Mouse (Mus musculus) CD8-positive naive resting alpha-beta T cell, adult 2 months (primary cell): ENCODE measurements around the gene Cdc42bpa.

ENCODE experiments used
- DNase-seq, 2 experiments: peaks; one replicate each; pipeline ENCODE4 v3.0.0; 2022; ENCODE audit warnings: low read depth in 2 of 2, low spot score in 2 of 2

Cdc42bpa gene

DNA sequence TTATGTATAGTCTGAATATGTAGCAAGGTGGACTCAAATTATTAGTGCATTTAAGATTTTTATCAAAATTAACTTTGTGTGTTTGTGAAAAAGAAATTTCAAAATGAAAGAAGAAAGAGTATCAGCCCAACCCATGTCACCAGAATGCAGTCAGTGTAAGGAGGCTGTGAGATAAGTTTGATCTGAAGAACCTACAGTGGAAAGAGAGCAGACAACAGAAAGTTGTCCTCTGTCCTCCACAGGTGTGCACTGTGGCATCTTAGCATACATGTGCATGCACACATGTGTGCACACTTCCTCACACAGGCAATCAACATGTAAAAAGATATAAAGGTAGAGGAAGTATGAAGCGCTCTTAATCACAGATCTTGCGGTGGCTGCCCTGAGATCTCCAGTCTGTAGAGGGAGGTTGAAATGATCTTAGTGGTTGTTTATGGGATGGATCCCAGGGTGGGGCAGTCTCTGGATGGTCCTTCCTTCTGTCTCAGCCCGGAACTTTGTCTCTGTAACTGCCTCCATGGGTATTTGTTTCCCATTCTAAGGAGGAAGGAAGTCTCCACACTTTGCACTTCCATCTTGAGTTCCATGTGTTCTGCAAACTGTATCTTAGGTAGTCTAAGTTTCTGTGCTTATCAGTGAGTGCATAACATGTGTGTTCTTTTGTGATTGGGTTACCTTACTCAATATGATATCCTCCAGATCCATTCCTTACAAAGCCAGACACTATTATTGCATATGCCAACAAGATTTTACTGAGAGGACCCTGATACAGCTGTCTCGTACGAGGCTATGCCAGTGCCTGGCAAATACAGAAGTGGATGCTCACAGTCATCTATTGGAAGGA is 71.7 kb downstream of the Cdc42bpa start:
- no peak for DNase-seq

DNA sequence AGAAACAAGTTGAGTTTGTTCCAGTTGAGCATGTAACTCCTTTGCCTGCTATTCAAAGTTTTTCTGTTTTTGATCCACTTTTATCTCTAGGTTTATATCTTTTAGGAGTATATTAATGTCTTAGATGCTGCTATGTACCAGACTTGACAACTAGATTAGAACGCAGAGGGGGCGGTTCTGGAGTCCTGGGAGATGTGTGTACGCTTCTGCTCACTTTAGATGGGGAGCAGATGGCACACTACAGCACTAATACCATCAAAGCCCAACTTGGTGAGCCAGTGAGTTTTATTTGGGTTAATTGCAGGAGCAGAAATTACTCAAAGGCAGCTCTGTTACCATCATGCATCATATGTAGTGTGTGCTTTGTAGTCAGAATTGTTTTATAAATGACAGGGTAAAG is 77.2 kb downstream of the Cdc42bpa start:
- no peak for DNase-seq

DNA sequence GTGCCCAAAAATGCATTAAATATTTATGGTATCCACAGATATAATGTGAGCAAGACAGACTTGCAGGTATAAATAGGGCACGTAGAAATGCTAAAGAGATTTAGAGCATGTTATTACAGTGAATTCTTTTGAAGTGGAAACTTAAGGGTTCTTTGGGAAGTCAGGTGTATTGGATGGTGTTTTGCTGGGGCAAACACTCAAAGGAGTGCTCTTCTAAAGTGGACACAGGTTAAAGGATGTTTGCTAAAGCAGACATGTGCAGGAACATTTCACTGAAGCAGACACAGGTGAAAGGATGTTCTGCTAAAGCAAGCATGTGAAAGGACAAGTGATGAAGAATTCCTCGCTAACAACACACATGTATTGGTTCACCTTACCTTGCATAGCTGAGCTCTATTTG is 83.9 kb downstream of the Cdc42bpa start:
- no peak for DNase-seq

DNA sequence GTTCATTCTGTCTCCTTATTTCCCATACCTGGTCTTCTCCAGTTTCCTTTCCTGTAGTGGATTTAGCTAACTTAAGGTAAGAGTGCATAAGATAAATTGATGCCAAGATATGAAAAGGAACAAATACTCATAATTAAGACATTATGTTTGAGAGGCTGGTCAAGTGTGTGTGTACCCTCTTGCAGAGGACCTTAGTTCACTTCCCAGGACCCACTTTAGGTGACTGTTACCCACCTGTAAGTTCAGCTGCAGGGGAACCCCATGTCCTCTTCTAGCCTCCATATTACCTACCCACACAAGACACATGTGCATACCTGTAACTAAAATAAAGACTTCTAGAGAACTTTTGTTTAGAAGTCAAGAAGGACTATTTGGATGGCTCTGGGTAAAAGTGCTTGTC is 84.9 kb downstream of the Cdc42bpa start:
- DNase-seq: no peak

DNA sequence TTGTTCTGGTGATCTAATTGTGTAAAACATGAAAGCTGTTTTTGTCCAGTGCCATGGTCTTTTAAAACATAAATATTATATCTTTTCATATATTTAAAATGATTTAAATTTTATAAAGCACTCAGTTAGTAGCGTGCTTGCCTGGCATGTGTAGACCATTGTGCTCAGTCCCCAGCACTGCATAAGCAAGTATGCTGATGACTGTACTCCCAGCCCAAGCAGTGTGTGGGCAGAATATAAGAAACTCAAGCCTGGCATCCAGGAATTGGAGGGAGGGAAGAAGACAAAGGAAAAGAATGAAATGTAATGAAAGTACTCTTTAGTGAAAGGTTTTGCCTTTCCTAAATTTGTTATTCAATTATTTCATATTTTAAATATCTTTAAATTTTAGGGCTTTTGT is 128.9 kb downstream of the Cdc42bpa start:
- no peak for DNase-seq

DNA sequence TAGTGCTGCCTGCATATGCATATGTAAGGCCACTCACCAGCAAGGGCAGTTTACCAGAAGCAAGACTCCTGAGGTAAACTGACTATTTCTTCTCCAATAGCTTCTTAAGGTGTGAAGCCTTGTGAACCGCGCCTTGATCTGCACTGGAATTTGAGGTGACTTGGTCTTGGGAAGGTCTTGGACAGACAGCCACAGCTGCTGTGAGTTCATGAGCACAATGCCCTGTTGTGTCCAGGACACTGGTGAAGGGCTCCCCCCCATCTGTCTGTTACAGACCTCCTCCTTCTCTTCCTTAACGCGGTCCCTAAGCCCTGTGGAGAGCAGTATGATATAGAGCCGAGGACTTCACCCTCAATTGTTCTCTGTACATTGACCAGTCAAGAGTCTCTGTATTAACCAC is 138.2 kb downstream of the Cdc42bpa start:
- DNase-seq: no peak

DNA sequence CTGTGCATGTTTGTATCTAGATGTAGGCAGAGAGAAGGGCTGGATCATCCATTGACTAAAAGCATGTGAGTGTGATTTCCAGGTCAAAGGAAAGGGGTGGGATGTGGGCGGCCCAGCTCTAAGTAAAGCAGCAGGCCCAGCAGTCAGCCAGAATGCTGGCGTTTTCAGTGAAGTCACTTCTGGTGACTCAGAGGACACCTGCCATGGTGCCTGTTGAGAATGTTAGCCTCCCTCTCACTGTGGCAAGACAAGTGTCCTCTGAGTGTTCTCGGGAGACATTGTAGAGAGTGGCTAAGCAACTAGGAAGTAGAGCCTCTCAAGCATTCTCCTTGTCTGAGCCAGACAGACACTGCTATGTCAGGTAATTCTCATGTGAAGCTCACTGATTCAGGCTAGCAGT is 144.3 kb downstream of the Cdc42bpa start:
- no peak for DNase-seq

DNA sequence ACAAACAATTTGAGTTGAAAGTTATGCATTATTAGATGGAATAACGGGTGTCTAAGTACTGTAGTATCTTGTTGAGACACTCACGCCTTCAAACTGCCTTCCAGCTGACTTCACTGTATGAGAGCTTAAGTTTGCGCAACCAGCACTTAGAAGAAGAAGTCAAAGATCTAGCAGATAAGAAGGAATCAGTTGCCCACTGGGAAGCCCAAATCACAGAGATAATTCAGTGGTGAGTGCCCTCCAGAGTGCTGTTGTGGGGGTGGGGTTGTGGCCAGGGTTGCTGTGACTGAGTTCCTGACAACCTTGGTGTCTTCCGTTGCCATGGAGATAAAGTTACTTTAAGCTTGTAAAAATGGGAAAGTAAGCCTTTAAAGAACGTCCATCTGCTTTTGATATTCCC is 148.8 kb downstream of the Cdc42bpa start:
- no peak for DNase-seq

DNA sequence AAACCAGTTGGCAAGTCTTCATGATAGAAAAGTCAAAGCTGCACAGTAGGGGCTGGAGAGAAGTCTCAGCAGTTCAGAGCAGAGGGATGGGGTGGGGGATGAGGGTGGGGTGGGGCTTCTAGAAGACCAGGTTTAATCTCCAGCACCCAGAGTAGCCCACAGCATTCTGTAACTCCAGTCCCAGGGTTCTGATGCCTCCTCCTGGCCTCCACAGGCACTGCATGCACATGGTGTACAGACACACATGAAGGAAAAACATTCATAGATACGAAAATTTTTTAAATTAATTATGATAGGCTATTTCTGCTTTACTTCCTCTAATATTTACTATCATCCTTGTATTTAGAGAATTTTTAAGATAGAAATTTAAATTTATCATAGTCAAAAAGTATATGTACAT is 156.3 kb downstream of the Cdc42bpa start:
- no peak for DNase-seq

DNA sequence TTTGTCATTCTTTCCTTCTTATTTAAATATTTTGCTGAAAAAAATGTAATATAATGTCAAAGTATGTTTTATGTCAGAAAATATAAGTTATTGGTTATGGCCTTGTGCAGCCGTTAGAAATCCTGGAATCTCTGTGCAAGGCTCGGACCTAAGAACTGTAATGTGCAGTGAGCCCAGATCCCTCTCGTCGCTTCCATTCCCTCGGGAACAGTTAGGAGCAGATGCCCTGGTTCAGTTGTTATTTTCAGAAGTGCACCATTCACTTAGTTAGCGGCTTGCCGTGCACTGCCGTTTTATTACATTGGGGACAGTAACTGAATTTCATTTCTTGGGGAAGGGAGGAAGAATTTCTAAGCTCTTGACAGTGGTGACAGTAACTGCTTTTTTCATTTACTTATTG is 158.0 kb downstream of the Cdc42bpa start:
- DNase-seq: no peak

DNA sequence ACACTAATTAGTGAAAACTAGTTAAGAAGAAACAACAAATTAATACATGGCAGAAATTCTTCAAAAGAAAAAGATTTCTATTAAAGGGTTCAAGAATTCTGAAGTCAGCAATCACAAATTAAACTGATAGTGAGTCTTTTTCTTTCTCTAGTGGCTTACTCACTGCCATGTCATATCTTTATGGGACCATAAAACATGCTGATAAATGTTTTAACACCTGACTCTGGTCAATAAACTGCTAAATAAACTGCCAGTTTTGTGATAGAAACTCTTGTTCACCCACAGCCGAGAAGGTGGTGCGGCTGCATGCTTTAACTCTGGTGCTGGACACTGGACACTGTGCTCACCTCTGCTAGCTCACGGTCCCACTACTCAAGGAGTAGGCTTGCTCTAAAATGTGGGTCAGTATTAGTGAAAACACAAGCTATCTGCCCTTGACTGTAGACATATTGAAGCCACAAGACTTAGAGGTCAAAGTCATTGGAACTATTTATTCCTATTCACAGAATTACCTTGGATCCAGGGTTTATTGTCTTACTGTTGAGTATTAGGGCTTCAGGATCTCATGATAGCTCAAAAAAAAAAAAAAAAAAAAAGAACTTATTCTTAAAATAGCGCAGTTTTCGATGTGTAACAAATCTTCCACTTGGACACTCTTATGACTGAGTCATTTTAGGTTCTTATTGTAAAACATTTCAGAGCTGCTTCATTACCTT is 168.0 kb downstream of the Cdc42bpa start:
- DNase-seq: no peak

DNA sequence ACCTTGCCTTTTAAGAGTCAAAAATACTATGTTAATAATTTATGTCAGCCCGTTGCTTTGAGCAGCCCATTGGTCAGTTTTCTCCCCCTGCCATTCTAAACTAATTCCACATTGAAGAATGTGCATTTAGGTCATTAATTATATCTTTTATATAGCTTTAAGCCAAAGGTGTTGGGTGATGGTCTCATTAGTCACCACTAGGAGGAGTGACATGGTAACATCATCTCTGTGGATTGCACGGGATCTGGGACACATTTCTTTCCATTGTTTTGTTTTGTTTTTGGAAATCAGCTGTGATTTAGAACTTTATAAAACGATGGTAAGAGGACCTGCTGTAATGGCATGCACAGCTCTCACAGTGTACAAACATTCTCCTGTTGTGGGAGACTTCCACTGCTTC is 171.1 kb downstream of the Cdc42bpa start:
- no peak for DNase-seq

DNA sequence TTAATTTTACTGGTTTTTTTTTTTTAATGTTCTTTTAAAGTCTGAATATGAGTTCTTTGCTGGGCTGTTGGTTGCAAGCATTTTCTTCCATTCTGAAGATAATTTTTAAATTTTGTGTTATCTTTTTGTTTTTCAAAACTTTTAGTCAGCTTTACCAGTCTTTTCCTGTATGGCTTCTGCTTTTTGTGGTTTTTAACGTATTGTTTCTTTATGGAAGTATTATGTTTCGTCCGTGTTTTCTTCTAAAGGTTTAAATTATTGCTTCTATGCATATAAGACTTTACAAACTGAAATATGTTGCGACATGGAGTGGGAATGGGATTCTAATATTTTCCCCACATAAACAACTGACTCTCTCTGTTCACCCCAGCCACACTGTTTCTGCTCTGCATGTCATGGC is 171.9 kb downstream of the Cdc42bpa start:
- DNase-seq: no peak

DNA sequence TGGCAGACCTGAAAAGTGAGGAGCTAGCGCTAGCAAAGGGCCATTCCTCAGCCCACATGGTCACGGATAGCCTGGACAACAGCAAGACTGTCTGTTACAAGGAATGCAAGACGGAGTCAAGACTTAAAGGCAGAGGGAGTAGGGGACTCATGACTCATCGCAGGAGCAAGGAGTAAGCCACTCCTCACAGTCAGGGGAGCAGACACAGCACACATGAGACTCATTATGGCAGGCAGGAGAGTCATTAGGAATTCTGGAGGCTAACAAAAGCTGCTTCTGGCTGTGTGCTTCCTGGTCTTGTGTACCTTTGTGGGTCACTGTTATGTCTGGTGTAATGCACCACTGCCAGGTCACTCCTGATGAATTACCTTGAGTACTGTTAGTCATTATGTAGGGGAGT is 178.9 kb downstream of the Cdc42bpa start:
- DNase-seq: no peak

DNA sequence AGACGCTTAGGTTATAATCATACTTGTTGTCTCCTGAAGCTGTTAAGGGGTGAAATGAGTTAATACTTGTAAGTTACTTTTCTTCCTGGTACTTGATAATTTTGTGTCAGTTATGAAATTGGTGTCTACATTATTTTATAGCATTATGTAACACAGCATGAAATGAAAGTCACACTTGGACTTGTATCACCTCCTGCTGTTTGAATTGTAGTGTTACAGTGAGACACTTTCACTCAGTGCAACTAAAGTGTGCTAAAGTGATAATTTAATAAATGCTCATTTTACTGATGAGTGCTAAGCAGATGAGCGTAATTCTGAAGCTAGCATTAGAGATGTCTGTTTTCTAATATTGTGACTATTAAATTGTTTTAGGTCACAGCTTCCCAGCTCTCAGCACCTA is 180.7 kb downstream of the Cdc42bpa start:
- DNase-seq: no peak

DNA sequence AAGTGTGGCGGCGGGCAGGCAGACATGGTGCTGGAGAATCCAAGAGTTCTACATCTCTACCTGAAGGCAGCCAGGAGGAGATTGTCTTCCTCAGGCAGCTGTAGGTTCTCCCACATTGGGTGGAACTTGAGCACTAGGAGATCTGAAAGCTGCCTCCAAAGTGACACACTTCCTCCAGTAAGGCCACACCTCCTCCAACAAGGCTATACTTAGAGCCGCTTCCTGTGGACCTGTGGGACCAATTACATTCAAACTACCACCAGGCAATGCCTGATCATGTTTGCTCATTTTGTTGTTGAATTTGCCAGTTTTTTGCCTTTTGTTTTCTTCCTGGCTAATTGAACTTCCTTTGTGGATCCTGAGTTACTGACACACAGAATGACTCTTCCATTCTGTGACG is 187.8 kb downstream of the Cdc42bpa start:
- no peak for DNase-seq

DNA sequence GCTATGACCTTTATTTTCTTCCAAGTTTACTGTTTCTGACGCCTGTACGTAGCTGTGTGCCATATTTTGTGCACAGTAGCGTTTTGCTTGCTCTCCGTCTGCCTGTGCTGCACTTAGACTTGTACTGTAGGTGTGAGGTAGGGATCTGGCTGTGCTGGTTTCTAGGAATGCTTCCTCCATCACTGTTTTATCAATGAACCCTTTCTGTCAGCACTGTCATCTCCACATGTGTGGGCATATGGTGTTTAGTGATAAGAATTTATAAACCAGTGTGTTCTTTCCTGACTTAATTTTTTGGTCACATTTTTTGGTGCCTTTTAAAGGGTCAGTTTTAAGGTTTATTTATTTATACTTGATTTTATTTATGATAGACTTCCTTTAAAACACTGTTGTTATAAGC is 188.3 kb downstream of the Cdc42bpa start:
- no peak for DNase-seq

DNA sequence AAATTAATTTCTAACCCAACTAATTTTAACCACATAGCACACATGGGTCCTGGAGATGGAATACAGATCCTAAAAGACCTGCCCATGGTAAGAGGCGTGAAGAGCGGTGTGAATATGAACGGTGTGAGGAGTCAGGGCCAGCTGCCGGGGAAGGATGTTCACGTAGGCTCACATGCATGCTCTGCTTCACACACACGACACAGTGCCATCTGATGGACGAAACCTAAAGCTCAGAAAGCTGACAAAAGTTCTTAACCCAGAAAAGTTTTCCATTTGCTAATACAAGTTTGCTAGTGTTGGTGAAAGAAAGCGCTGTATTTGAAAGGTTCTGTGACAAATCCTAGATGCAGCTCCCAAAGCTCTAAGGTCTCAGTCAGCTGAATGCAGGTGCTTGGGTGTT is 190.9 kb downstream of the Cdc42bpa start:
- no peak for DNase-seq

DNA sequence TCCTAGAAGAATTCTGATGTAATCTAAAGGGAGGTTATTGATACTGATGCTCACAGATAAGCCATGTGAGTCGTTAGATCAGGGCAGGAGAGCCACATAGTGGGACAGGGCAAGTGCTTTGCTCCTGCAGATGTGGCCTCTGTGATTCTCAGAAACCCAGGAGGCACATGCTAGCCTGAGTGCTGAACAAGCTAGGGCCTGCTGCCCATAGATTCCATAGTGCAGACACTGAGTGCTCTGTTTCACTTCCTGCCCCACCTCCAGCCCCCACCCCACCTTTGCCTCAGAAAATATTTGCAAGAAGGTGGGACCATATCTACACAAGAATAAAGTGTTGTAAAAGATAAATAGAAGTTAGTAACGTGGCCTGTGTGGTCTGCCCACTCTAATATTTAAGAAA is 198.4 kb downstream of the Cdc42bpa start:
- no peak for DNase-seq

DNA sequence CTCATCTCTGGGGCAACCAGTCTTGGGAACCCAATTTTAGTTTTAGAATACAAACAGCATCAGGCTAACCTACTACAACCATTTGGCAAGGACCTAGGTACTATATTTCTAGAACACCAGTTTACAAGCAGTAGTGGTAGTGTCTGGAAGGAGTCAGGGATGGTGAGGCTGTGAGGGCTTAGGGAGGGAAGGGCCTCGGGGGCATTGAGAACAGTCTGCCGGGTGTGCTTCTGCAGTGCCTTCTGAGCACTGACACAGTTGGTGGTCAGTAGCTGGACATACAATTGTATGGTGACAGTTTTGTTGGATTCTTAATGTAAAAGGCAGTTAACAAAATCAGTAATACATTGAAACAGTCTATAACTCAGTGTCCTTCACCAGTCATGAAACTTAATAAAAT is 200.3 kb downstream of the Cdc42bpa start:
- DNase-seq: no peak

DNA sequence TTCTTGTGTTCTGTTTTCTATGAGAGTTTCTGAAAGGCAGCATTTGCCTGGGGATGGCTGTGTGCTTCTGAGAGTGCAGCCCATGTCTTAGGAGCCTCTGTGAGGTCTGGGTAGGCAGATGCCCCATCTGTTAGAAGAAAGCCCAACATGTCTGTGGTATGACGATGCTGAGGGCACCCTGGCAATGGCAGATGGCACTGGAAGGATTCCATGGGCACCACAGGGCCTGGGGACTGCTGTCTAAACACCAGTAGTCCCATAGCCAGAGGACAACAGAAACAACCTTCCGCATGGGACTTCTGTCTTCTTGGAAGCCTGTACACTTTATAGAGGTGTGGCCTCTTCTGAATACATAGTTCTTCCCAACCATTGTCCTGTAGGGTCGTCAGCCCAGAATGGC is 200.9 kb downstream of the Cdc42bpa start:
- no peak for DNase-seq

DNA sequence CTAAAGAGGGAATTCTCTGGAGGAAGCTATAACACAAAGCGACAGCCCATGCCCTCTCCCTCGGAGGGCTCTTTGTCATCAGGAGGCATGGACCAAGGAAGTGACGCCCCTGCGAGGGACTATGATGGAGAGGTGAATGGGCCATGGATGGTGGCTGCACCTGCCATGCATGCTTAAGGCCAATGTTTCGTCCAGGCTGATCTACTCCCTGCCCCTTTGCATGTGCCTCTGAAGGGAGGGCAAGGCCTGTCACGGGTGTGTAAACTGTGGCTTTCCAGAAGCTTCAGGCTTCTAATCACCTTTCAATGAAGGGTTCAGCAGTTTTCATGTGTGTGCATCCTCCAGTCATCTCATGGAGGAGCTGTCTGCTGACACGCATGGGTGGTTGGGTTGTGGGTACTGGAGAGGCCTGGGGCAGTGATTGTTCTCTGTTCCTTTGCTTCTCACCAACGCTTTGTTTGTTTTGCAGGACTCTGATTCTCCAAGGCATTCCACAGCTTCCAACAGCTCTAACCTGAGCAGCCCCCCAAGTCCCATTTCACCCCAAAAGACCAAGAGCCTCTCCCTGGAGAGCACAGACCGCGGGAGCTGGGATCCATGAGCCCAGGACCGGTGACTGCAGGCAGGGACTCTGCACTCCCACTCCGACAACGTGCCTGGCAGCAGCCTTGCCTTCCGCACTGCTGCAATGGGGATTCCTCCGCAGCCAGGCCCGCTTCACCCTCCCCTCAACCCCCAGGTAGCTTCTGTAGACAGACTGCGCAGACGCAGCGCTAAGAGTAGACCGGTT is 201.5 kb downstream of the Cdc42bpa start:
- DNase-seq: no peak
